Mouse (Mus musculus) forebrain, embryonic 10.5 days (tissue): ENCODE results near the gene Lekr1. TPM values are rescaled to one million over a fixed set of nuclear protein-coding genes. Genes with fewer than 3 reads are reported as not detected.

Source experiments
- DNase-seq: peaks from one replicate; pipeline ENCODE4 v3.0.0-alpha.2; 2017; ENCODE audit warnings: low spot score; ENCODE audit errors: extremely low spot score
- H3K27ac ChIP-seq: fragments of 300-500 bp; sonication (generic); 2 replicates; pipeline ENCODE4 v1.5.1; 2016; ENCODE audit warnings: mild to moderate bottlenecking
- H3K27me3 ChIP-seq: fragments of 300-500 bp; sonication (generic); 2 replicates; pipeline ENCODE4 v1.6.1; 2016; ENCODE audit warnings: mild to moderate bottlenecking; ENCODE audit not compliant: poor library complexity, severe bottlenecking
- H3K36me3 ChIP-seq: fragments of 300-500 bp; sonication (generic); replicated peaks from 2 replicates; pipeline ENCODE4 v1.6.1; 2016; ENCODE audit warnings: mild to moderate bottlenecking, moderate library complexity
- H3K4me1 ChIP-seq: fragments of 300-500 bp; sonication (generic); 2 replicates; pipeline ENCODE4 v1.6.1; 2016
- H3K4me3 ChIP-seq: fragments of 300-500 bp; sonication (generic); 2 replicates; pipeline ENCODE4 v1.5.1; 2016; ENCODE audit warnings: mild to moderate bottlenecking, moderate library complexity
- H3K9me3 ChIP-seq: fragments of 300-500 bp; sonication (generic); 2 replicates; pipeline ENCODE4 v1.6.1; 2016; ENCODE audit warnings: mild to moderate bottlenecking, moderate library complexity
- WGBS: fragments of 180-500 bp; shearing (Covaris S2); methylation state at CpG from one replicate; pipeline ENCODE4 v1.1.7; 2016; 5-methylcytosine and 5-hydroxymethylcytosine counted together
- polyA plus RNA-seq: library from polyadenylated mRNA; unstranded; fragments of >200 nt; fragmentation: Nextera tagmentation; extraction: Ambion mirVana; gene quantifications from 2 replicates; pipeline ENCODE4 v1.2.1, GENCODE M21; 2016

The Lekr1 gene
- polyA plus RNA-seq, 1 experiment from 2014 or later = 4.6 TPM

DNA sequence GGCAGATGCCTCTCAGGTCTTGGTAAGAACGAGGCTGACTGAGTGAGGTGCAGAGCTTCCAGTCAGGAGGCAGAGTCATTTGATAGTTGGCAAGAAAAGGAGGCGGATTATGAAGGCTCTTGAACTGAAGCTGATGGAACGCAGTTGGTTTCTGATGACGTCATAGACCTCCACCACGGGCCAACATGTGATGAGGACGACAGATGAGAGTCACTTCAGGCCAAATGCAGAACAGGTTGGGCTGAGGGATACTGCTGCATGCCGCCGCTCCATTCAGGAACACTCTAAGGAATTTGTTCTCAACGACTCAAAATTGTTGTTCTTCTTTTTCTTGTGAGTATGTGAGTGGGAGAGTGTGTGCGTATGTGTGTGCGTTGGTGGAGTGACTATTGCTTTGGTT, 27.1 kb upstream of the Lekr1 start:
- Histone ChIP-seq H3K36me3 (no peaks in the 10 kb centered on the region), H3K4me3 (no peak overlapping the region), H3K27ac (no peak overlapping the region), H3K27me3 (no peaks in the 10 kb centered on the region), H3K9me3 (no peaks in the 10 kb centered on the region), H3K4me1 (peaks cover 6% of the 10 kb centered on the region)
- WGBS = 93% methylated on average over 11 of the region's 11 CpGs
- DNase-seq = no peak

DNA sequence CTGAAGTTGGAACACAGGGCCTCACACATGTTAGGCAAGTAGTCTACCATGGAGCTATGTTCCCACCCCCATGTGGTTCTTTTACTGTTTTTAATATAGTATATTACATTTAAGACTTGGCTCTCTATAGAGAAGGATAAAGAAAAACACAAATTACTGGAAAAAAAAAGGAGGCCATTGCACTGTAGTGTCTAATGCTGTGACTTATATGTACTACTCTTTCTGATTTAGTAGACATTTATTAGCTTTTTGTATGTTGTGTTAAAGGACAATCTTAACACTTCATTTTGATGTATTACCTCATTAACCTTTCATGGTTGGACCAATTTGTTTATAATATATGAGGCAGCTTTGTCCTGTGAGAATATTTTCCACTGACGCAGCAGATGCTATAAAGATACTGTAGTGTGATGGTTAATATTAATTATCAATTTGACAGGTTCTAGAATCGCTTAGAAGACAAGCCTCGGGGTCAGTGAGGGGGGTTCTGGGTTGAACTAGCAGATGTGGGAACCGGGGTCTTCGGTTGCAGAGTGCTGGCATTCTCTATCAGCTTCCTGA, 26.5 kb upstream of the Lekr1 start:
- no peak for DNase-seq
- Histone ChIP-seq H3K9me3 (no peaks in the 10 kb centered on the region), H3K36me3 (no peaks in the 10 kb centered on the region), H3K27ac (no peak overlapping the region), H3K27me3 (no peaks in the 10 kb centered on the region), H3K4me1 (peaks cover 6% of the 10 kb centered on the region), H3K4me3 (no peak overlapping the region)
- 91% methylated on average over 5 of the region's 5 CpGs for WGBS

GRCm38 (mm10) chr3:65642959-65643358, 23.1 kb upstream of the Lekr1 start:
- Histone ChIP-seq H3K4me1 (no peaks in the 10 kb centered on the region), H3K9me3 (no peaks in the 10 kb centered on the region), H3K4me3 (no peak overlapping the region), H3K27ac (no peak overlapping the region), H3K27me3 (no peaks in the 10 kb centered on the region), H3K36me3 (no peaks in the 10 kb centered on the region)
- 88% methylated on average over 2 of the region's 2 CpGs for WGBS
- DNase-seq = no peak

DNA sequence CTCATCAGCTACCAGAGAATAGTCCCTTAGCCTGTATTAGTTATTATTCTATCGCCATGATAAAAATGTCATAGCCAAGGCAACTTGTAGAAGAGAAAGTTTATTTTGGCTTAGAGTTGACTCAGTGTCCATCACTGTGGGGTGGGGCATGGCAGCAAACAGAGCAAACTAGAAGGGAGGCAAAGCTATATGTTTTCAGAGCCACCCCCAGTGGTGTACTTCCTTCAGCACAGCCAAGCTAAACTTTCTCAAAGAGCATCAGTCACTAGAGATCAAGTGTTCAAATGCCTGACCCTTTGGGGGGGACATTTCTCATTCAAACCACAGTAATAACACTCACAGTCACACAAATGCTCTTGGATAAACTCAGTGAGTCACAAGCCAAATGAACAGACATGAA, 22.4 kb upstream of the Lekr1 start:
- no peaks in the 10 kb centered on the region for H3K4me1 ChIP-seq
- DNase-seq = no peak
- H3K36me3 ChIP-seq = no peaks in the 10 kb centered on the region
- H3K27ac ChIP-seq = no peak overlapping the region
- H3K9me3 ChIP-seq = no peaks in the 10 kb centered on the region
- H3K27me3 ChIP-seq = no peaks in the 10 kb centered on the region
- H3K4me3 ChIP-seq = no peak overlapping the region
- WGBS = 98% methylated on average over 1 of the region's 1 CpGs

- Histone ChIP-seq H3K36me3 (no peaks in the 10 kb centered on the region), H3K4me3 (no peak overlapping the region), H3K27me3 (no peaks in the 10 kb centered on the region), H3K4me1 (0 out of 2 replicates have a peak, but pooled peaks cover 6% of the 10 kb centered on the region), H3K27ac (no peak overlapping the region), H3K9me3 (no peaks in the 10 kb centered on the region)
- DNase-seq = no peak
- 86% methylated on average over 8 of the region's 8 CpGs for WGBS
Observed at GRCm38 (mm10) chr3:65647592-65647991, 18.4 kb upstream of the Lekr1 start.

DNA sequence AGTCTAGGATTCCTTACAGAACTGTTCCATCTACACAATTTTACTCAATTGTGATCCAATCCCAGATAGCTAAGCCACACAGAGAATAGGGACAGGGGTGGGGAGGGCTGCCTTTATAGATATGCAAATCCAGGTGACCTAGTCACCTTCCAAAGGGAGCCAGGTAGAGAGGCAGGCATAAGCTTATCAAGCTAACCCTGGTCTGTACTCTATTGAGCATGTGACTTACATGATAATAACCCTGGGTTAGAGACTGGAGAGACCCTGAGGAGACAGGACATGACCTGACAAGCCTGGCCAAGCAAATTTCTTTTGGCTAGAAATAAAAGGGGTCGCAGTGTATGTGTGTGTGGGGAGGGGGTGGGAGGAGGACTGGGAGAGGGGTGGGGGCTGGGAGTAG, 17.1 kb upstream of the Lekr1 start:
- H3K36me3 ChIP-seq = no peaks in the 10 kb centered on the region
- H3K4me3 ChIP-seq = no peak overlapping the region
- H3K27ac ChIP-seq = no peak overlapping the region
- WGBS = 50% methylated on average over 1 of the region's 1 CpGs
- H3K27me3 ChIP-seq = no peaks in the 10 kb centered on the region
- H3K4me1 ChIP-seq = 0 out of 2 replicates have a peak, but pooled peaks cover 8% of the 10 kb centered on the region
- DNase-seq = no peak
- H3K9me3 ChIP-seq = no peaks in the 10 kb centered on the region

- peaks cover 8% of the 10 kb centered on the region for H3K27me3 ChIP-seq
- WGBS = 75% methylated on average over 7 of the region's 7 CpGs
Observed at GRCm38 (mm10) chr3:65650156-65650815, 15.7 kb upstream of the Lekr1 start.

DNA sequence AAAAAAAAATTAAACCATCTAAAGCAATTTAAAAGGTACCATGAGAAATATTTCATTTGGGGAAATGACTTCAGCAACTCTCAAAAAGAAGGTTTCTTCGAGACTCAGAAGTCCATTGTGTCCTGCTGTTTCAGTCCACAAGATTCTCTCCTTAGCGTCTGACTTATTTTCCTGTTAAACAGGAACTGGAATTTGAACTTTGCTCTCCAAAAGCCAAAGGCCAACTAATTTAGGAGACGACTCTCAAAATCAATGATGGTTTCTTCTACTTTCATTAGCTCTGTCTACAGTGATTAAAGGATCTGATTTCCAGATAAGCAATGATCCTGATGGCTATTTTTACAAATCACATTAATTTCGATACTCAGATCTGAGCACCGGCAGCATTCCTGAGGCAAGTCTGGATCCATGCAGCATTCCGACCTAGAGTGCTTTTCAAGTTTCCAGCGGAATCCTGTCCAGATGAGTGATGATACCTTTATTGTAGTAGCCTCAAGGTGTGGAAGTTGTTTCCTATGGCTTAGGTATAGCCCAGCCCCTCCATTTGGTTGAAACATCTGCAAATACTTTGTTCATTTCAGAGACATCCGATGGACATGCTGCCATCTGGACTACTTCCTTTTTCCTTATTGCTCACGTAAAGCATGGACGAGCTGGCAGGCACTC, 11.4 kb upstream of the Lekr1 start:
- H3K9me3 ChIP-seq = no peaks in the 10 kb centered on the region
- peaks cover 44% of the 10 kb centered on the region for H3K27me3 ChIP-seq
- WGBS = 62% methylated on average over 10 of the region's 10 CpGs
- H3K36me3 ChIP-seq = no peaks in the 10 kb centered on the region
- H3K27ac ChIP-seq = no peak overlapping the region
- DNase-seq = no peak
- H3K4me1 ChIP-seq = peaks cover 46% of the 10 kb centered on the region
- no peak overlapping the region for H3K4me3 ChIP-seq

More at GRCm38 (mm10) chr3:65650156-65650815, 15.7 kb upstream of the Lekr1 start:
- Histone ChIP-seq H3K9me3 (no peaks in the 10 kb centered on the region), H3K27ac (no peak overlapping the region), H3K4me1 (peaks cover 12% of the 10 kb centered on the region; the same call in 1 of the 2 replicates), H3K4me3 (no peak overlapping the region), H3K36me3 (no peaks in the 10 kb centered on the region)
- DNase-seq = no peak

DNA sequence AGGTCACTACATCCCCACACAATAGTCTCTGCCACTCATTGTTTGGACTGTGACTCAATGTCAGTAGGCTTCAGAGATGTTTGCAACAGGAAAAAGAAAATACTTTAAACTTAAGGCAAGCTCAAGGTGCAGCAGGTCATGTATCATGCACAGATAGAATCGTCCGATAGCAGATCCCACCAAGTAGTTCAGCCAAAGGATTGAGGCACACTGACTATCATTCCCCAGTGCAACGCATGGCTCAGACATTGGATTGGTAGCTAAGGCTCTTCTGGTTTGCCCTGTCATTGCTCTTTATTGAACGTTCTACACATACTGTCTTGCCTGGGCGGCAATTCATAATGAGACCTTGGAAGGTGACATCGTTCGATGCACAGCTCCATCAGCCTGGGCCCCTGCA, 9.6 kb upstream of the Lekr1 start:
- H3K36me3 ChIP-seq = no peaks in the 10 kb centered on the region
- WGBS = 63% methylated on average over 7 of the region's 7 CpGs
- H3K9me3 ChIP-seq = no peaks in the 10 kb centered on the region
- peaks cover 61% of the 10 kb centered on the region for H3K27me3 ChIP-seq
- no peak for DNase-seq
- H3K4me3 ChIP-seq = no peak overlapping the region
- H3K4me1 ChIP-seq = peaks cover 41% of the 10 kb centered on the region
- no peak overlapping the region for H3K27ac ChIP-seq

DNA sequence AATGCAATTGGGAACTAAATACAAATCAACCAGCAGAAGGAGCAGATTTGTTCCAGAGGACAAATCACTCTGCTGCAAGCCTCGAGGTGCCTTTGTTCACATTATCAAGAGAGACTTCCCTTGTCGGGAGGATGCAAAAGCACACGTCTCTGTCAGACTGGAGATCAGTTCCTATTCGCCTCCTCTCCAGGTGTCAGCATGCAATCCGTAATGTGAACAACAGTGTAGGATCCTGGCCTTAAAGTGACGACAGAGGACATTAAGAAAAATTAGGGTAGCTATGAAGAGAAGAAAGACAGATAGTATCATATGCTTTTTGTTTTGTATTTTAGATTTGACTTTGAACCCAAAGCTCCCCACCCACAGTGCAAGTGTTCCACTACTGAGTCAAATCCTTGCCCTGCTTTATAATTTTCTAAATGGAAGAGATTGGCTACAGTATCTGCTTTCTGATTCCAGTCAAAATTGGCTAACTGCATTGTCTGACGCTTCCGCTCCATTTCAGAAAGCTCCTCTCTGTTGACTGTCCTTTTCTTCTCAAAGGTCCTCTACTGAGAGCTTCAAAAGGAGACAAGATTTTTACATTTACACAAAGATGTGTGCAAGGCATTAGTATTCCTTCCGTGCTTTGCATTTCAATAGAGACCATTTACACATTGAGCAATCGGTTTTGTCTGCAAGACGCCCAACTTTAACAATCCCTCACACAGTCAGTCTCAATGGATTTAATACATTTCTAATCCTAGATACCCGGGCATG, 8.9 kb upstream of the Lekr1 start:
- no peaks in the 10 kb centered on the region for H3K36me3 ChIP-seq
- no peak for DNase-seq
- peaks cover 41% of the 10 kb centered on the region for H3K4me1 ChIP-seq
- H3K9me3 ChIP-seq = no peaks in the 10 kb centered on the region
- H3K4me3 ChIP-seq = peak overlapping the region; percentile 70; the same call in 1 of the 2 replicates
- H3K27ac ChIP-seq = no peak overlapping the region
- 11% methylated on average over 12 of the region's 12 CpGs for WGBS
- peaks cover 67% of the 10 kb centered on the region for H3K27me3 ChIP-seq

DNA sequence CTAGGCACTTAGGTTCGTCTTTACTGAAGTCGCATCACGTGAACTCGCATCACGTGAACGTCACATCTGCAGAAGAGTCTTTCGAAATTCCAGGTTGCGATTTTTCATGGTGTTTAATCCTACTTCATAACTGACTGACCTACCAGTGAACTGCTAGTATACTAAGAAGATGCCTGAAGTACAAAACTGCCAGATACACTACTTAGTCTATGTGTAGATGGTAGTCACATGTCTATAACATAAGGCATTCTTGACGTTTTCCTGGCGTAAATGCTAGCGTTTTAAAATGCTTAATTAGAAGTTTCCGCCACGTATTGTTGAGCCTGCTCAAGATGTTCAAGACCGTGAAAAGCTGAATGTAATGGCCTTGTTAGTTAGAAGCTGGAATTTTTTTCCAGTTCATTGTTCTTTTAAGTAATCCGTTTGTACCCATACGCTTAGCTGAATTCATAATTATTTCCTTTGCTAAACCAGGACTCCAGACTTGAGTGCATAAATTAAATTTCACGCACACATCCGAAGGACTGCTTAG, 7.9 kb upstream of the Lekr1 start:
- Histone ChIP-seq H3K36me3 (no peaks in the 10 kb centered on the region), H3K27me3 (peaks cover 67% of the 10 kb centered on the region), H3K9me3 (no peaks in the 10 kb centered on the region), H3K4me1 (peaks cover 40% of the 10 kb centered on the region), H3K4me3 (peak overlapping the region; percentile 70), H3K27ac (peak overlapping the region; percentile 92)
- DNase-seq = no peak
- WGBS = 2% methylated on average over 18 of the region's 18 CpGs

- Histone ChIP-seq H3K9me3 (no peaks in the 10 kb centered on the region), H3K4me1 (peaks cover 39% of the 10 kb centered on the region), H3K4me3 (peak overlapping the region; percentile 70), H3K36me3 (no peaks in the 10 kb centered on the region), H3K27ac (peak overlapping the region; percentile 92), H3K27me3 (peaks cover 67% of the 10 kb centered on the region)
- DNase-seq = peak; percentile 75
- whole genome bisulfite sequencing = under 1% methylated on average over 72 of the region's 72 CpGs
Observed at GRCm38 (mm10) chr3:65658721-65659619, 7.1 kb upstream of the Lekr1 start.
